Mouse (Mus musculus) urinary bladder, adult 2 months (tissue): ENCODE measurements around the gene Ror2. TPM values are rescaled to one million over a fixed set of nuclear protein-coding genes. Genes with fewer than 3 reads are reported as not detected.

Experiments
- DNase-seq: peaks from one replicate; pipeline ENCODE4 v3.0.0; 2022; ENCODE audit warnings: low spot score
- polyA plus RNA-seq: library from polyadenylated mRNA; depleted of rRNA; stranded (reverse); fragments of >200 nt; gene quantifications from 2 replicates; pipeline ENCODE4 v1.2.3, GENCODE M21; 2012

Gene Ror2
- polyA plus RNA-seq, 1 experiment = 8.6 TPM

- DNase-seq = no peak
These were observed 155.9 kb downstream of the Ror2 start for GRCm38 (mm10) chr13:53130032-53130431.

GRCm38 (mm10) chr13:53125627-53126026 lies 160.3 kb downstream of the Ror2 start:
- no peak for DNase-seq

GRCm38 (mm10) chr13:53122085-53122484 lies 163.8 kb downstream of the Ror2 start:
- DNase-seq = no peak

GRCm38 (mm10) chr13:53120906-53121305 lies 165.0 kb downstream of the Ror2 start:
- no peak for DNase-seq

GRCm38 (mm10) chr13:53119586-53120426 lies 166.1 kb downstream of the Ror2 start:
- DNase-seq = peak; percentile 67

- no peak for DNase-seq
These were observed 167.5 kb downstream of the Ror2 start for GRCm38 (mm10) chr13:53118398-53118797.

GRCm38 (mm10) chr13:53117921-53118320 lies 168.0 kb downstream of the Ror2 start:
- no peak for DNase-seq

- no peak for DNase-seq
These were observed 175.7 kb downstream of the Ror2 start for GRCm38 (mm10) chr13:53110249-53110578.

GRCm38 (mm10) chr13:53109560-53110248 lies 176.2 kb downstream of the Ror2 start:
- DNase-seq = peak; percentile 76

GRCm38 (mm10) chr13:53106676-53107075 lies 179.2 kb downstream of the Ror2 start:
- DNase-seq = no peak

- DNase-seq = no peak
These were observed 185.9 kb downstream of the Ror2 start for GRCm38 (mm10) chr13:53099771-53100682.

- DNase-seq = peak; percentile 69
These were observed 189.3 kb downstream of the Ror2 start for GRCm38 (mm10) chr13:53096615-53097014.

- no peak for DNase-seq
These were observed 190.7 kb downstream of the Ror2 start for GRCm38 (mm10) chr13:53095222-53095621.

- DNase-seq = no peak
These were observed 191.3 kb downstream of the Ror2 start for GRCm38 (mm10) chr13:53094658-53095057.

GRCm38 (mm10) chr13:53093407-53093806 lies 192.5 kb downstream of the Ror2 start:
- no peak for DNase-seq

GRCm38 (mm10) chr13:53086552-53087282 lies 199.2 kb downstream of the Ror2 start:
- no peak for DNase-seq

- DNase-seq = no peak
These were observed 204.1 kb downstream of the Ror2 start for GRCm38 (mm10) chr13:53081846-53082245.

- DNase-seq = no peak
These were observed 208.1 kb downstream of the Ror2 start for GRCm38 (mm10) chr13:53077732-53078345.

GRCm38 (mm10) chr13:53075006-53075405 lies 210.9 kb downstream of the Ror2 start:
- DNase-seq = no peak

- no peak for DNase-seq
These were observed 216.7 kb downstream of the Ror2 start for GRCm38 (mm10) chr13:53069076-53069690.

GRCm38 (mm10) chr13:53068461-53068860 lies 217.5 kb downstream of the Ror2 start:
- no peak for DNase-seq
